Comparison of ENCODE assay signal across 8 mouse cellular contexts in the genomic region with DNA sequence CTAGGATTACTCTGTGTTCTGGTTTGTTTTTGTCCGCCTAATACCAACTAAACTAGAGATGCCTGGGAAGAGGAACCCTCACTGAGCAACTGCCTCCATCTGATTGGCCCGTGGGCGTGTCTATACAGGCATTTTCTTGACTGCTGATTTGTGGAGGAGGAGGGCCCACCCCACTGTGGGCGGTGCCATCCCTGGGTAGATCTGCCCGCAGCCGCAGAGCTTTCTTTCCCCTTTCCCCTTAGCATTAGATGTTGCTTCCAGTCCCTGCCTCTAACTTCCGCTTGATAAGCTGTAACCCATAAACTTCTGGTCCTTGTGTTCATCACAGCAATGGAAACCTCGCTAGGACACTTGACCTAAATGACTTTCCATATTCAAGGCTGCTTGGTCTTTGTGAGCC.
DNase-seq lines count a peak whose midpoint lies in the region; ATAC-seq and TF ChIP-seq lines count a peak whose summit lies in the region.
"Had no signal": no experiment of that assay in that cellular context is flagged by ENCODE, and none has a peak within 500 bp of the region (broad histone marks: within the 10 kb centered on the region; RNA-seq: fewer than 3 reads in every experiment).

No protein-coding gene starts in this region.

- no peak overlapping the region for H3K4me2 ChIP-seq in embryonic facial prominence, embryonic 15.5 days (replicated peaks)
- H3K4me2 ChIP-seq: midbrain, embryonic 15.5 days had no signal

- DNase-seq in A20 (ENCODE audit: low read depth, low spot score): peak; percentile 88
- DNase-seq in mesoderm, embryonic 11.5 days (ENCODE audit: low read depth, low spot score): peak; percentile 40
- no peak for DNase-seq in left cerebral cortex, postnatal 25 days (ENCODE audit: low spot score in 2 of 2)
- no peak for DNase-seq in frontal cortex, postnatal 36 days (ENCODE audit: low spot score in 2 of 2)
- DNase-seq in left cerebral cortex, postnatal 14 days (ENCODE audit: low spot score in 2 of 2): no peak

- intact Hi-C loops in left cerebral cortex, postnatal 25 days (cut with DNase I): no loop called here
- intact Hi-C loops in left cerebral cortex, postnatal 14 days (cut with DNase I): no loop called here

- WGBS in embryonic facial prominence, embryonic 15.5 days: 47% methylated on average over 8 of the region's 8 CpGs

- H3K9me3 ChIP-seq in E14TG2a.4 (ENCODE audit: low read length): no peaks in the 10 kb centered on the region
- H3K9me3 ChIP-seq in embryonic facial prominence, embryonic 15.5 days (replicated peaks): no peaks in the 10 kb centered on the region
- H3K9me3 ChIP-seq: midbrain, embryonic 15.5 days had no signal

- H3K27me3 ChIP-seq in E14TG2a.4 (ENCODE audit: insufficient read depth, low read length): peaks cover 20% of the 10 kb centered on the region
- H3K27me3 ChIP-seq in embryonic facial prominence, embryonic 15.5 days: peaks cover 4% of the 10 kb centered on the region; the same call in 1 of the 2 replicates

- H3K36me3 ChIP-seq in E14TG2a.4 (ENCODE audit: insufficient read depth, low read length): no peaks in the 10 kb centered on the region
- H3K36me3 ChIP-seq in embryonic facial prominence, embryonic 15.5 days: no peaks in the 10 kb centered on the region
- H3K36me3 ChIP-seq: midbrain, embryonic 15.5 days had no signal

- H3K9ac ChIP-seq in embryonic facial prominence, embryonic 15.5 days: no peak overlapping the region
- H3K9ac ChIP-seq: midbrain, embryonic 15.5 days had no signal

- peak overlapping the region; percentile 46 for H3K4me3 ChIP-seq in E14TG2a.4 (replicated peaks; ENCODE audit: low read length)
- H3K4me3 ChIP-seq in embryonic facial prominence, embryonic 15.5 days (replicated peaks): no peak overlapping the region
- H3K4me3 ChIP-seq: midbrain, embryonic 15.5 days had no signal

- no peak for TF ChIP-seq CTCF in E14TG2a.4 (conservative IDR thresholded peaks at IDR 0.05; ENCODE audit: low read length)

- peaks cover 19% of the 10 kb centered on the region for H3K4me1 ChIP-seq in E14TG2a.4 (replicated peaks; ENCODE audit: low read depth, low read length)
- H3K4me1 ChIP-seq in embryonic facial prominence, embryonic 15.5 days: no peaks in the 10 kb centered on the region

- 0 out of 2 replicates have a peak, but pooled peaks have one; percentile 39 for ATAC-seq in embryonic facial prominence, embryonic 15.5 days (ENCODE audit: insufficient number of reproducible peaks, low FRiP score, low TSS enrichment, low read depth)
- ATAC-seq: midbrain, embryonic 15.5 days had no signal

- H3K27ac ChIP-seq in embryonic facial prominence, embryonic 15.5 days (replicated peaks): no peak overlapping the region
- H3K27ac ChIP-seq: midbrain, embryonic 15.5 days had no signal

Comparison
In these comparisons a context has a peak if more than half of its experiments do, and no peak if none do; other contexts are left out.
1. DNase-seq: peak in A20 (single experiment) and mesoderm, embryonic 11.5 days (single experiment); none in left cerebral cortex, postnatal 25 days (0 of 2), frontal cortex, postnatal 36 days (0 of 2) and left cerebral cortex, postnatal 14 days (0 of 2).